Mouse (Mus musculus) retina, adult 2 months (tissue): ENCODE results near the gene Oog2.
"Not testable (repeated sequence)": the region's sequence is repeated elsewhere in the genome, so short reads cannot be mapped to it uniquely, and the experiment has no call there.

Experiments
- DNase-seq: peaks from one replicate; pipeline ENCODE4 v3.0.0-alpha.2; 2012; ENCODE audit warnings: low read depth, low spot score

The Oog2 gene

GRCm38 (mm10) chr4:144190419-144190818 lies at the start of gene Oog2:
Gene Oog2 (plus strand): TSS chr4:144190719.
- no peak for DNase-seq

- DNase-seq, result no peak
These were observed 28.0 kb upstream of the Oog2 start, which contains the start of gene Oog3 for GRCm38 (mm10) chr4:144162563-144162962. Gene Oog3 (minus strand): TSS chr4:144162663.

GRCm38 (mm10) chr4:144213218-144213617 lies 22.7 kb downstream of the Oog2 start, which contains the start of gene C87977:
Gene C87977 (minus strand): TSS chr4:144213318.
- not testable (repeated sequence) for DNase-seq
